ENCODE assay signal across 17 mouse cellular contexts in the genomic region with DNA sequence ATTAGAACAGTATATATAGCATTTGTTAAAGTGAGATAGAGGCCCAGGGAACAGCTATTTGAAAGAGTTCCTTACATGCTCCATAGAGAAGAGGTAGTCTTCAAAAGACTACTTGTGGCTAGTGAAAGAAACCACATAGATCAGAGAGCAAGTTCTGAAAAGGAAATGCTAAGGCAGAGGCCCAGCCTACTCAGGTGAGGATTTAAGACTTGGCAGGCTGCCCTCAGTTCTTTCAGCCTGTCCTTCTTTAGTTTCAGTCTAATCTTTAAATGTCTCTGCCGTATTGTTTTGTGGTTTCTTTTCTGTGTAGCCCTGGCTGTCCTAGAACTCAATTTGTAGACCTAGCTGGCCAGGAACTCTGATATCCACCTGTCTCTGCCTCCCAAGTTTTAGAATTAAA.
A peak's percentile ranks its signal among the peaks of the same experiment; 100 is the strongest.
DNase-seq lines count a peak whose midpoint lies in the region; ATAC-seq and TF ChIP-seq lines count a peak whose summit lies in the region.
"Had no signal": no experiment of that assay in that cellular context is flagged by ENCODE, and none has a peak within 500 bp of the region (broad histone marks: within the 10 kb centered on the region; RNA-seq: fewer than 3 reads in every experiment).

No protein-coding gene starts in this region.

- TF ChIP-seq CTCF in lung, postnatal 0 days (IDR thresholded peaks at IDR 0.05) = no peak
- no peak for TF ChIP-seq CTCF in stomach, postnatal 0 days (IDR thresholded peaks at IDR 0.05; ENCODE audit: low read depth)

- no peaks in the 10 kb centered on the region for H3K27me3 ChIP-seq in lung, postnatal 0 days (replicated peaks; ENCODE audit: insufficient read depth, low read length)
- no peaks in the 10 kb centered on the region for H3K27me3 ChIP-seq in stomach, postnatal 0 days (ENCODE audit: control insufficient read depth, insufficient read depth, low read length)
- H3K27me3 ChIP-seq in midbrain, embryonic 14.5 days (ENCODE audit: control insufficient read depth, insufficient read depth, low read length) = no peaks in the 10 kb centered on the region
- H3K27me3 ChIP-seq in hindbrain, embryonic 14.5 days (ENCODE audit: control insufficient read depth, insufficient read depth, low read length) = no peaks in the 10 kb centered on the region
- H3K27me3 ChIP-seq: forebrain, embryonic 13.5 days; heart, embryonic 15.5 days; midbrain, embryonic 13.5 days; stomach, embryonic 15.5 days had no signal

- H3K36me3 ChIP-seq in lung, postnatal 0 days (ENCODE audit: insufficient read depth, low read length) = no peaks in the 10 kb centered on the region
- no peaks in the 10 kb centered on the region for H3K36me3 ChIP-seq in stomach, postnatal 0 days (ENCODE audit: control insufficient read depth, insufficient read depth, low read length)
- no peaks in the 10 kb centered on the region for H3K36me3 ChIP-seq in midbrain, embryonic 14.5 days (ENCODE audit: control insufficient read depth, insufficient read depth, low read length)
- H3K36me3 ChIP-seq in hindbrain, embryonic 14.5 days (replicated peaks; ENCODE audit: control insufficient read depth, insufficient read depth) = no peaks in the 10 kb centered on the region
- H3K36me3 ChIP-seq: hindbrain, embryonic 10.5 days; midbrain, embryonic 13.5 days; stomach, embryonic 15.5 days had no signal

- 28% methylated on average over 1 of the region's 1 CpGs for WGBS in lung, postnatal 0 days
- 35% methylated on average over 1 of the region's 1 CpGs for WGBS in stomach, postnatal 0 days
- WGBS in midbrain, embryonic 14.5 days = 71% methylated on average over 1 of the region's 1 CpGs
- WGBS in hindbrain, embryonic 14.5 days = 87% methylated on average over 1 of the region's 1 CpGs

- no peaks in the 10 kb centered on the region for H3K4me1 ChIP-seq in lung, postnatal 0 days (ENCODE audit: insufficient read depth, low read depth, low read length)
- H3K4me1 ChIP-seq in stomach, postnatal 0 days (replicated peaks; ENCODE audit: control insufficient read depth, insufficient read depth) = no peaks in the 10 kb centered on the region
- no peaks in the 10 kb centered on the region for H3K4me1 ChIP-seq in midbrain, embryonic 14.5 days (ENCODE audit: control insufficient read depth, insufficient read depth, low read length)
- no peaks in the 10 kb centered on the region for H3K4me1 ChIP-seq in hindbrain, embryonic 14.5 days (replicated peaks; ENCODE audit: control insufficient read depth, insufficient read depth, low read length)
- H3K4me1 ChIP-seq: forebrain, embryonic 13.5 days; hindbrain, embryonic 10.5 days; midbrain, embryonic 13.5 days; stomach, embryonic 15.5 days had no signal

- no peak overlapping the region for H3K4me3 ChIP-seq in lung, postnatal 0 days (ENCODE audit: low read depth, low read length)
- H3K4me3 ChIP-seq in stomach, postnatal 0 days (ENCODE audit: low read depth, low read length) = no peak overlapping the region
- no peak overlapping the region for H3K4me3 ChIP-seq in midbrain, embryonic 14.5 days (replicated peaks; ENCODE audit: low read depth, low read length)
- no peak overlapping the region for H3K4me3 ChIP-seq in hindbrain, embryonic 14.5 days (replicated peaks; ENCODE audit: low read length)
- H3K4me3 ChIP-seq: forebrain, embryonic 13.5 days; heart, embryonic 15.5 days; hindbrain, embryonic 10.5 days; layer of hippocampus, adult 2 months; midbrain, embryonic 13.5 days; stomach, embryonic 15.5 days had no signal

- no peak overlapping the region for H3K4me2 ChIP-seq in lung, postnatal 0 days (replicated peaks; ENCODE audit: low read depth, low read length)
- H3K4me2 ChIP-seq in stomach, postnatal 0 days (replicated peaks; ENCODE audit: low read depth) = no peak overlapping the region
- H3K4me2 ChIP-seq in midbrain, embryonic 14.5 days (ENCODE audit: low read length) = no peak overlapping the region
- H3K4me2 ChIP-seq in hindbrain, embryonic 14.5 days (replicated peaks) = no peak overlapping the region
- H3K4me2 ChIP-seq: forebrain, embryonic 13.5 days; heart, embryonic 15.5 days; midbrain, embryonic 13.5 days; stomach, embryonic 15.5 days had no signal

- ATAC-seq in lung, postnatal 0 days = no peak
- ATAC-seq in activated CD4-positive, CD25-positive, alpha-beta regulatory T cell, adult 4 months = peak; percentile 52
- ATAC-seq in stomach, postnatal 0 days (ENCODE audit: low FRiP score, low TSS enrichment) = no peak
- ATAC-seq in midbrain, embryonic 14.5 days (ENCODE audit: low FRiP score, low TSS enrichment) = no peak
- no peak for ATAC-seq in hindbrain, embryonic 14.5 days (ENCODE audit: low FRiP score)
- ATAC-seq: forebrain, embryonic 13.5 days; midbrain, embryonic 13.5 days had no signal

- no peak overlapping the region for H3K9ac ChIP-seq in lung, postnatal 0 days (replicated peaks; ENCODE audit: low read depth)
- H3K9ac ChIP-seq in stomach, postnatal 0 days (ENCODE audit: low read length) = no peak overlapping the region
- no peak overlapping the region for H3K9ac ChIP-seq in midbrain, embryonic 14.5 days (replicated peaks; ENCODE audit: low read length)
- H3K9ac ChIP-seq in hindbrain, embryonic 14.5 days = no peak overlapping the region
- H3K9ac ChIP-seq: forebrain, embryonic 13.5 days; heart, embryonic 15.5 days; midbrain, embryonic 13.5 days; stomach, embryonic 15.5 days had no signal

- TF ChIP-seq EP300 in lung, postnatal 0 days (IDR thresholded peaks at IDR 0.05) = no peak
- no peak for TF ChIP-seq EP300 in stomach, postnatal 0 days (optimal IDR thresholded peaks at IDR 0.05)

- no peak overlapping the region for H3K27ac ChIP-seq in lung, postnatal 0 days (ENCODE audit: low read length)
- no peak overlapping the region; the same call in 1 of the 2 replicates for H3K27ac ChIP-seq in stomach, postnatal 0 days (replicated peaks)
- H3K27ac ChIP-seq in midbrain, embryonic 14.5 days (replicated peaks; ENCODE audit: low read depth, low read length) = no peak overlapping the region
- H3K27ac ChIP-seq in hindbrain, embryonic 14.5 days = no peak overlapping the region
- H3K27ac ChIP-seq: forebrain, embryonic 13.5 days; heart, embryonic 15.5 days; hindbrain, embryonic 10.5 days; layer of hippocampus, adult 2 months; macrophage; midbrain, embryonic 13.5 days; stomach, embryonic 15.5 days had no signal

- no peaks in the 10 kb centered on the region for H3K9me3 ChIP-seq in lung, postnatal 0 days (ENCODE audit: low read length)
- H3K9me3 ChIP-seq in stomach, postnatal 0 days (ENCODE audit: control insufficient read depth, low read length) = no peaks in the 10 kb centered on the region
- peaks cover 11% of the 10 kb centered on the region; the same call in 1 of the 2 replicates for H3K9me3 ChIP-seq in midbrain, embryonic 14.5 days (ENCODE audit: control insufficient read depth, low read length)
- peaks cover 14% of the 10 kb centered on the region for H3K9me3 ChIP-seq in hindbrain, embryonic 14.5 days (ENCODE audit: control insufficient read depth, low read length)
- H3K9me3 ChIP-seq: stomach, embryonic 15.5 days had no signal

- peak; percentile 28 for DNase-seq in lung, postnatal 25 days (ENCODE audit: low spot score)
- DNase-seq in lung, postnatal 0 days (ENCODE audit: low spot score) = no peak
- peak; percentile 63 for DNase-seq in CD4-positive, CD25-positive, alpha-beta regulatory T cell, adult 2 months (ENCODE audit: low read depth, low spot score)
- DNase-seq in stomach, postnatal 0 days (ENCODE audit: low spot score) = peak; percentile 48
- no peak for DNase-seq in midbrain, embryonic 14.5 days
- DNase-seq in hindbrain, embryonic 14.5 days (ENCODE audit: low spot score) = no peak
- DNase-seq: adrenal gland, adult 8-10 months; cerebellum, adult 18-20 months; kidney, adult 18-20 months had no signal

Comparison
In these comparisons a context has a peak if more than half of its experiments do, and no peak if none do; other contexts are left out.
1. DNase-seq: peak in lung, postnatal 25 days (single experiment), CD4-positive, CD25-positive, alpha-beta regulatory T cell, adult 2 months (single experiment) and stomach, postnatal 0 days (single experiment); none in lung, postnatal 0 days (single experiment), midbrain, embryonic 14.5 days (single experiment) and hindbrain, embryonic 14.5 days (single experiment).